Mouse (Mus musculus): ENCODE data around the gene Tas1r2. TPM values are rescaled to one million over a fixed set of nuclear protein-coding genes. Genes with fewer than 3 reads are reported as not detected.

Tas1r2 gene
- total RNA-seq, 2 experiments from 2014 or later = not detected

DNA sequence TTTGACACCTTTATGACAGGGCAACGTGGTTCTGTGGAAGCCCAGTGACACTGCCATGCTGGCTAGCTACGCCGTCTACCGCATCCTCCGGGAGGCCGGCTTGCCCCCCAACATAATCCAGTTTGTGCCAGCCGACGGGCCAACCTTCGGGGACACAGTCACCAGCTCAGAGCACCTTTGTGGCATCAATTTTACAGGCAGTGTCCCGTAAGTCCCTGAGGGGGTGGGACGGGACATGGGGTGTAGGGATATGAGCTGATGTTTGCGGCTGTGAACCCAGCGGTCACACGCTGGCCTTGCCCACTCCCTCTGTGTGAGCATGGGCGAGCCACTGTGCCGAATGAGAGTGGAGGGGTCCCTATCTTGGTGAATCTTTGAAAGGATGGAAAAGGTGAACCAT is 15.0 kb upstream of the Tas1r2 start:
- DNase-seq = no peak

DNA sequence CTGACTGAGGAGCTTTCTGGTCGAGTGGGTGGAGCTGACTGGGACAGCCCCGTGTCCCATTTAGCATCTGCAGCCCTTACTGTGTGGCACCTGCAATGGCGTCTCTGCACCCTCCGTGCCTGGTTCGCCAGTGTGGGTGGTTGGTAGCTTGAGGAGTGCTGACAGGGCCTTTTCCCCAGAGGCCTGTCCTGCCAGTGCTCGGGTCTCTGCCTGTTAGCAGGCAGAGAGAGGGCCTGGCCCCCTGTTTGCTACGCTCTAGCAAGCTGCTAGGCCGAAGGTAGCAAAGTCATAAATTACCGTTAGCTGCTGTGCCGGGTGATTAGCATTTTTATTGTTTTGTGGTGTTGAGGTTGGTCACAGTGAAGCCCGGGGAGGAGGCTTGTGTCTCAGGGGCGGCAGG is 13.5 kb upstream of the Tas1r2 start:
- no peak for DNase-seq

DNA sequence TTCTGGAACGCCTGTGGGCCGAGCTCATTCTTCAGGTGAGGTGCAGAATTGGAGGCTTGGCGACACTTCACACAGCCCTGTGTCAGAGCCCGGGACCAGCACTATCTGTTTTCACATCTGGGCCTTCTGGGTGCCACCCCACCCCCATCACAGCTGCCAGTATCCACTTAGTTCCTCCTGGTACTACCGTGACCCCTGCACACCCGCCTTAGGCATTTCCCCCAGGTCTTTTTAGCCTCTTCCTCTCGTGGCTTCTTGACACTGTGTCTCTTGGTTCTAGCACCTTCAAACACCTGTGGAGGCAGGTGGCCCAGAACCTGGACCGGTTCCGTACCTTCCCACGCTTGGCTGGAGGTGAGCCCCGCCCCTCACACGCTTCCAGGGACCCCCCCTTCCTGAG is 13.0 kb upstream of the Tas1r2 start:
- no peak for DNase-seq

DNA sequence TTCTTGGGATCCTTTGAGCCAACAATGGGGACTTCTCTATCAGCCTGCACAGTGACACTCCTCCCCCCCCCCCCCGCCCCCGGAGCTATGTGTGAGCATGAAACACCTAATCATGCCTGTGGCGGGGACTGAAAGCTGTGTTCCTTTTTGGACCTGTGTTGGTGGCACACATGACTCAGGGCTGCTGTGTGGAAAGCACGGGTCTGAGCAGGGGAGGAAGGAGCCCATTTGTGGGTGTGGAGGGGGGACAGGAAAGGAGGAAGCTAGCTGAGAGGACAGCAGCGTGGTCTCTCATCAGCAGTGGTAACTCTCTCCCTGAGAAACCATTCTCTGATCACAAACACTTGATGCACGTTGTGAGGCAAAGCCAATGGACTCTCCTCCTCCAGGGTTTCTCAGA is 12.6 kb upstream of the Tas1r2 start:
- DNase-seq = no peak

DNA sequence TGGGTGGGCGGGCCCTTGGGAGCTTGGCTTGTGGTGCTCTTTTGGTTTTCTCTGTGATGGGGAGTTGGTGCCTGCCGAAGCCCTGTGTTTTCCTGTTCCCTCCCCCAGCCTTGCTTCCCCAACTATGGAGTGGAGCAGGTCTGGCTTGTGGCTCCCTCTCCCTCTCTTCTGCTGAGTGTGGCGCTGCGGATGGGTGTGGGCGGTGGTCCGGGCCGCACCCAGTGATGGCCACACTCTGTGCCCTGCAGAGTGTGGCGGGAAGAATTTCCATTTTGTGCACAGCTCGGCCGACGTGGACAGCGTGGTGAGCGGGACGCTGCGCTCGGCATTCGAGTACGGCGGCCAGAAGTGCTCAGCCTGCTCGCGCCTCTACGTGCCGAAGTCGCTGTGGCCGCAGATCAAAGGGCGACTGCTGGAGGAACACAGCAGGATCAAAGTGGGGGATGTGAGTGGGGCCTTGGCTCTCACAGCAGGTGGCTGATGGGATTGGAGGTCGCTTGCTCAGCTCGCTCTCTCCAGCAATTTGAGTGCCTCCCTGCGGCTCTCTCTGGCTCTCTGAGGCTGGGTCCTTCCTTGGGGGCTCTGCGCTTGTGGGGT is 11.4 kb upstream of the Tas1r2 start:
- peak; percentile 45 to 57 for DNase-seq

DNA sequence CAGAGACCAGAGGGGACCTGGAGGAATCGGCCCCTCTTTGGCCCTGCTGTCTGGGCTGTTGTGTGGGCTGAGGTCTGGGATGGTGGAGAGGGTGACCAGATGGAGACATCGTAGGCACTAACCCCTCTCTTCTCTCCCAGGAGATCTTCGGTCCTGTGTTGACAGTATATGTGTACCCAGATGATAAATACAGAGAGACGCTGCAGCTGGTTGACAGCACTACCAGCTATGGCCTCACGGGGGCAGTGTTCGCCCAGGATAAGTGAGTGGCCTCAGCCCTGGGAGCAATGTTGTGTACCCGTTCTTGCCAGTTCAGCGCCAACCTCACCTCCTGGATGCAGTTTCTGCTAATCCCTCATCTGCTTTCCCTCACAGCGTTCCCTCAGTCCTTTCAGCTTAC is 9.4 kb upstream of the Tas1r2 start:
- DNase-seq = peak; percentile 81 to 87

DNA sequence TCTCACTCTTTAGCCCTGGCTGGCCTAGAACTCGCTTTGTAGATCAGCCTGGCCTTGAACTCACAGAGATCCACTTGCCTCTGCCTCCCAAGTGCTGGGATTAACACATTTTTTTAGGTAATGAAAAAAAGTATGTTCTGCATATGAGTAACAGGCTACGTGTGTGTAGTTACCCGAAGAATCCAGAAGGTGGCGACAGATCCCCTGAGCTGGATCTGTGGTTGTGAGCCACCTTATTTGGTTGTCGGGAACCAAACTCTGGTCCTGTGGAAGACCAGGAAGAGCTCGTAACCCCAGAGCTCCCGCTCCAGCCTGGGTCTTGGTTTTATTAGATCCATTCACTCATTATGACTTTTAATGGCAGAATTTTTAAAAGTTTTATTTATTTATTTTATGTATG is 6.4 kb upstream of the Tas1r2 start:
- no peak for DNase-seq

DNA sequence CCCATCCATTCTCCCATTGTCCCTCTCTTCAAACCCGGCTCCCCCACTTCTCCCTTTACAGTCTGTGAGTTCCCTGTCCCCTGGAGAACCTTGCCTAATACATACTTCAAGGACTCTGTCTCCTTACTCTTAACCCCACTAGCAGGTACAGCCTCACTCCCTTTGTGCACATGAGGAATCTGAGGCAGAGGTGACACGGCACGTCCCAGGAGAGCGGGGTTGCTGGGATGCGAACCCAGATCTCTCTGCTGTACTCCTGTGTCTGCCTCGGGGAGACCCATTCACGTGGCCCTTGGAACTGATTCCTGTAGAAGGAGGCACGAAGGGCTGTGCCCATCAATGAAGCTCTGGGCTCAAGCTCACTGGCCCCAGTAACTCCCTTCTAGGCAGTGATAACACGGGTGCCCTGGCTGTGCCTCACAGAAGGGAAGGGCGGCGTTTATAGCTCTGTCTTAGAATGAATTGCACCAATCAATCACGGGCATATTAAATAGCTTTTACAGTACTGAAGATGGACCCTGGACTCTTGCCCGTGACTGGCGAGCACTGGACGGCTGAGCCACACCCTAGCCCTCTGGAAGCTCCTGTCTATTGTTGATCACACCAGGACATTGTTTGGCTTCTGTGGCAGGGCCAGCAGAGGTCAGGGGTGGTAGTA is 3.1 kb upstream of the Tas1r2 start:
- DNase-seq = no peak

DNA sequence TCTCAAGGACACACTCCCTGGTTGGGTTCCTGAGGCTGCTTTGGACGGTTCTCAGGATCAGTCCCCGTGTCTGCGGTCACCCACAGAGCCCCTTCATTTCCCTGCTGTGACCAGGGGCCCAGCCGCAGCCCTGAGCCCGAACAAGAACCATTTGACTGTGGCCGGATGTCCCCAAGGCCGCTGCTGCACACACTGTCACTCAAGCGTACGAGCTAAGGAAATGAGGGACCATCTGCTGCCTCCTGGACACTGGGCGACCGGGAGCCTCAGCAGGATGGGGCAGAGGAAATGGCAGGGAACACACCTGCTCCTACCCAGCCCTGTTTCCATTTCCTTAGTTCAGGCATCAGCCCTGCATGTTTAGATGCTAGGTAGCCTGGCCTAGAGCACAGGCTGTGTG is 2.4 kb upstream of the Tas1r2 start:
- no peak for DNase-seq

DNA sequence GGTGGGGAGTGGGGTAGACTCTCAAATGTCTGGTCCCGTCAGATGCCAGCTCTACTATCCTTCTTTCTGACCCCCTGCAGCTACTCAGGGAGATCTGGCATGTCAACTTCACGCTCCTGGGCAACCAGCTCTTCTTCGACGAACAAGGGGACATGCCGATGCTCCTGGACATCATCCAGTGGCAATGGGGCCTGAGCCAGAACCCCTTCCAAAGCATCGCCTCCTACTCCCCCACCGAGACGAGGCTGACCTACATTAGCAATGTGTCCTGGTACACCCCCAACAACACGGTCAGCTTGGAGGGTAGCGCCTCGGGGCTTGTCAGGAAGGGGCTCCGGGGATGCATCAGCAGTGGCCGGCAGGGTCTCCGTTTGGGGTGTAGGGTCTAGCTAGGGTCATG is 8.6 kb downstream of the Tas1r2 start:
- DNase-seq = no peak

DNA sequence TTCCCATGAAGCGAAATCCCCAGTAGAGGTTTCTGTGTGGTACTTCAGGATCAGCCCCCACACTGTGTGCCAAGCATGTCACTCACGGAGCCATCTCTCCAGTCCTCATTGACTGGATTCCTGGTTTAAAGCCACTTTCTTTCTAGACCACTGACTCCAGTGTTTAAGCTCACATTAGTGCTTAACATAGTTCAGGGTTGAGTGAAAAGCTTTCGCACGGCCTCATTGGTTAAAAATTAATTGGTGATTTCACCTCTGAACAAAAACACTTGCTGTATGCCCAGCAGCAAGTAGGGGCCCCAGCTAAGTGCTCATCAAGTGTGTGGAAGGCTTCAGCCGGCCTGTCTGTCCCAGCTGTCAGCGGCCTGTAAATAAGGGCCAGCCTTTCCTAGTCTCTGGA is 14.3 kb downstream of the Tas1r2 start:
- no peak for DNase-seq

DNA sequence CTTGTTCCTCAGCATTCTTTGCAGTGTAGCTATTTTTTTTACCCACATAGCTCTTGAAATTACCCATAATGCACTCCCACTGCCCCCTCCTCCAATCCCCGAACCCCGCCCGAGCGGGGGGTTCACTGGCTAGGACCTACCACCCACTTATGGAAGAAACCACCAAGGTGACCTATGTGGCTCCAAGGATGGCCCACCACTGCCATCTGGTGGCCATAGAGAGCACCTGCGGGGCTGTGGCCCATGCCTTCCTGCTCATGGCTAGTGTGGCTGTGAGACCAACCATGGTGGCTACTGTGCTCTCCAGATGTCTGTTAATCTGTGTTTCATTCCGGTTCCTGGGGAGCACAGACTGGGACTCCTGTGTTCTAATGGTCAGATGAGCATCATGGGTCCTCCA is 16.5 kb downstream of the Tas1r2 start:
- peak; percentile 61 to 77 for DNase-seq

DNA sequence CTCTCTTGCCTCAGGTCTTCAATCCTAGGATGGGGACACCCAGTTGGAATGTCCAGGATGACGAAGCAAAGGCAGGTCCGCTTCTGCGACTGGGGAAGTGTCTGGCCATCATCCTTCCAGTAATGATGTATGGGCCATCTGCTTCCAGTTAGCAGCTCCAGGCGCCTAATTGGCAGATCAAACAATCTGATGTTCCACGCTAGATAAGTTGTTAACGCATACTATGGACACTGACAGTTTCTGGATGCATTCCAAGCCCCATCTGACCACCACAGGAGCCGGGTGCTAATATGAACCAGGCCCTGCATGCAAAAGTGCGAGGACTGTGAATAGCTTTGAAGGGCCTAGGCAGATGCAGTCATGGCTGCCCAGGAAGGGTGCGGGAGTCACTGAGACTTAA is 22.4 kb downstream of the Tas1r2 start:
- DNase-seq = no peak

DNA sequence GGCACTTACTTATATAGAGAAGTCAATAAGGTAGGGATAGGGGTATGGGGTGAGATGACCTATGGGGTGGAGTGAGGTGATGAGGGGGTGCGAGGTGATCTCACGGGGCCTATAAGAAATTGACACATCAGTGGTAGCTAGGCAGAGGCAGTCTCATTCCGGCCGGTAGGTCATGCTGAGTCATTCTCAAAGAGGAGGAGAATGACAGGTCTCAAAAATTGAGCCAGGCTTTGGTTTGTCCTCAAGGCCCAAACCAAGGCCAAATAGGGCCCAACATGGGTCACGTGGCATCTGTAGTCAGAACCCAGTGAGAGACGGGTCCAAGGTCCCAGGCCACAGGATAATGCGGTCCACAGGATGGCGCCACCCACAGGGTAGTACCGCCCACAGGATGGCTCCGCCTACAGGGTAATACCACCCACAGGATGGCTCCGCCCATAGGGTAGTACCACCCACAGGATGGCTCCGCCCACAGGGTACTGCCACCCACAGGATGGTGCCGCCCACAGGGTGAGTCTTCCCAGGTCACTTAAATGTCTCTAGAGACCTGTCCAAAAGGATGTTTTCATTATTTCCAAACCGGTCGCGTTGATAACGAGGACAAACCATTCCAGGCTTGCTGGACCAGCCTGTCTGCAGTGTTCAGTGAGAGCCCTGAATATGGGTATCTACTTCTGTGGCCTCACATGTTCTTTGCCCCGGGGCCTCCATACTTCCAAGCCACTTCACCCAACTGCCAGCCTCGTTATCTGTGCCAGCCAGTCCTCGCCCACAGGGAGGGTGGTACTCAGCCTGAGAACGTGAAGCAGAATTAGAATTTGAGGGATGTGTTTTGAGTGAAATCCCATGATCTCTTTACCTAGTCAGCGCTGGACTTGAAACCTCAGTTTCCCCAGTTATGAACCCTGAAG is 30.6 kb downstream of the Tas1r2 start:
- peak; percentile 87 to 90 for DNase-seq

DNA sequence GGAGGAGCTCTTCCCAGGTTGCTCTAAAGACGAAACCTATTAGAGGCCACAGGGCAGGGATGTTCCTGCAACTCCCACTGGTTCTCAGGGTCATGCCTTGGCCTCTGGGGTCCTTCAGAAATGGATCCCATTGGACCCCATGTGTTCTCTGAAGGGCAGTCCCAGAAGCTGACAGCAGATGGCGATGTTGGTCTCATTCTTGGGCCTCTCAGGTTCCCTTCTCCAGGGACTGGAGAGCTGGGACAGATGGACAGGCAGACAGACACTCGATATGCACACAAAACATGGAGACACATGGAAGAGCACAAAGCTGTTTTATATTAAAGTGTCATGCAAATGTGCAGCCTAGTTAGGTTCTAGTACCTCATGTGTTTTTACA is 31.3 kb downstream of the Tas1r2 start:
- peak; percentile 71 to 76 for DNase-seq

DNA sequence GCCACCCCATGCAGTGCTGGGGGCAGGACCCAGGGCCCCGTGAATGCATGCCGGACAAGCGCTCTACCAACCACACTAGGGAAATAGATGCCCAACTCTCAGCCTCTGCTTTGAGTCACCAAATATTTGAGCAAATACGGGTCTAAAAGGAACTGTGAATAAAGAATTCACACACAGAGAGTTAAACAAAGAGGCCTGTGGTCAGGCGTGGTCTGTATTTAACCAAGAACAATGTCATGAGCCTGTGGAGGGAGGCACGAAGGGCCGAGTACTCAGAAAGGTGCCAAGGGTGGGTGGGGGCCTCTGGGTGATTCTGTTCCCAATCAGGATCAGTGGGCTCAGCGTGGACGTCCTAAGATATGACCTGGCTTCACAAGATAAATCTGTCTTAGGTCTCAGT is 34.7 kb downstream of the Tas1r2 start:
- no peak for DNase-seq

DNA sequence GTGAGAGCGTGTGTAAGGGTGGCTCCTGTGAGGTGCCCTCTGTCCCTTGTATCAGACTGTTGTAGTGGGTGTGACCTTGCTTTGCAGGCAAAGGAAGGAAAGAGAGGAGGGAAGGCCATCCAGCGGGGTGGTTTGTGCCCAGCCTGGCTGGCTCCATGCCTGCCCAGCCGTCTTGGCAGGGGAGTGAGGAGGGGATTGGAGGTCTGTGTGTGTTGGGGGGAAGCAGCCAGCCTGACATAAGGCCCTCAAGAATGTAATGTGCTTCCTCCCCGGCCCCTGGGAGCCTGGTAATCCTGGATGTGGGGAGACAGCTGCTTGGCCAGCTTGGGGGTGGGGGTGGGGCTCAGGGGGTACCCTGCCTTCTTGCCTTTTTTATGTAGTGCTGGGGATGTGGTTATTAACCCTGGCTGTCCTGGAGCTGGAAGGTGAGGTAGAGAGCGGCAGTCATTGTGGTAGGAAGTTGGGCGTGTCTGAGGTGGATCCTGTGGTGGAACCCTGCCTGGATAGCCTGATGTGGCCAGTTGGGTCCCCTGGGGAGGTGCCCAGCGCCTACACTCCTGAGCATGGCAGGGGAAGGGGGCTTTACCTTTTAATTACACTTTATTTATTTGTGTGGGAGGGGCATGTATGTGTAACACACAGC is 36.4 kb downstream of the Tas1r2 start:
- peak; percentile 22 to 32 for DNase-seq

DNA sequence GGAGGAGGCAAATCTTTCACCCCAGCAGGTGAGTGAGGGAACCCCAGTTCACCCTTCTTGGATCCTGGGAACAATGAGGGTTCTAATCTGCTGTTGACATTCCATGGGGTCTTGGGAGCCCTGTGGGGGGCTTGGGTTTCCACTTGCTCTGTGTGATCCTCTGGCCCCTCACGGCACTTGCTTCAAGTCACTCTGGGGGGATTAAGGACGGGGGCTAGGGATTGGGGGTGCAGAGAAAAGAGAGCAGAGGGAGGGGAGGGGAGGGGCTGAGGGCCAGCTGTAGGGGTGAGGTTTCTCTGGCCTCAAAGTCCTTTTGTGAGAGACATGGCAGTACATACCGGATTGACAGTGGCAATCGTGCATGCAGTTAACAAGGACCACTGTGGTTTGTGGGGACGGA is 40.0 kb downstream of the Tas1r2 start:
- no peak for DNase-seq

DNA sequence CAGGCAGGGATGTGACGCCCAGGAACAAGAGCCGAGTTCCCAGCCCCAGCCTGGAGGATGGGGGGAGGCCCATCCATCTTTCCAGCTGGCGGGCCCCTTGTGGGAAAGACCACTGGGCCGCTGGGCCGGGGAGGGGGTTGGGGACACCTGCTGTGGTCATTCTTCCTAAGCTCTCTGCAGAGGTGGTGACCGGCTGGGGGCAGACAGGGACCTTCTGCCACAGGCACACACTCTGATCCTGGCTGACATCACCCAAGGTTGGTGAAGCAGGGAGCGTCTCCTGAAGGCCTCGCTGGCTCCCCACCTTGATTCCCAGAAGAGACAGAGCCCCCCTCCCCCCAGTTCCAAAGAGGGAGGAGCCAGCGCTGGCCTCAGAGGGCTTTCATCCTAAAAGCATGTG is 44.4 kb downstream of the Tas1r2 start:
- no peak for DNase-seq

DNA sequence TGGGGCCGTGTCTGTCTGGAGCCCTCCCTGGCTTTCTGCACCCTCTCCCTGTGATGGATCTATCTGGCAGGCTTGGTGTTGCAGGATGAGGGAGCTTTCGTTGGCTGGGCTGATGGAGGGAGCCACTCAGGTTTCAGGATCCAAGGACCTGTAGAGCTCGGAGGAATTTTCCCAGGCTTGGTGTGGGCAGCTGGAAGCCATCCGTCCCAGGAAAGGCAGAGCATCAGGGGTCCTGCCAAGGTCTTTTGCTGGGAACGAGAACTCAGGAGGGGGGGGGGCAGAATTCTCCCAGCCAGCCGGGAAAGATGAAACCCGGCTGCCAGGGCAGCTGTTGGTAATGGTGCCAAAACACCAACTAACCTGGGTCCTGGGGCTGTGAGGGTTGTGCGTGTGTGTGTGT is 45.3 kb downstream of the Tas1r2 start:
- DNase-seq = no peak

DNA sequence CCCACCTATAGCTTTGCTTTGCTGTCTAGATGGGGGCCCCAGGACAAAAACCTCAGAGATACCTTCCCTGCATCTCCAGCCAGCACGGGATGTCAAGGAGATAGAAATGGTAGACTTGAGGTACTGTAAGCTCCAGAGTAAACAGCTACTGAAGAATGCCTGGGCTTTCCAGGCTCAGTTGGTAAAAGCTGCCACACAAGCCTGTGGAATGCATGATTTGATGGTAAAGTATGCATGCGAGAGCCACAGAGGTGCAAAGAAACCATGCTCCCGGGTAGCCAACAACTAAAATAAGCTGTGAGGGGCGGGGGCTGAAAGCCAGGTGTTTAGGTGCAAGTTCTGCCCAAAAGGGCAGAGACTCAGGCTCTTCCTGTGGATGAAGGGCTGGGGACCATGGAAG is 49.6 kb downstream of the Tas1r2 start:
- DNase-seq = no peak

DNA sequence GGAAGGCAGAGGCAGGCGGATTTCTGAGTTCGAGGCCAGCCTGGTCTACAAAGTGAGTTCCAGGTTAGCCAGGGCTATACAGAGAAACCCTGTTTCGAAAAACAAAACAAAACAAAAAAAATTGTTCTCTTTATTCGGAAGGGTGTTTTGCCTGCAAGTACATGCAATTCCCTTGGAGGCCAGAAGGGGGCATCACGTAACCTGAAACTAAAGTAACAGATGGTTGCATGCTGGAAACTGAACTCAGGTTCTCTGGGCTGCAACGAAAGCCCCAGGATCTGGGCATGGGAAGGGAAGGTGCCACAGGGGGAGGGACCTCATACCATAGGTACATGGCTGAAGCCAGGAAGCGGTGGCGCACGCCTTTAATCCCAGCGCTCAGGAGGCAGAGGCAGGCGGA is 50.1 kb downstream of the Tas1r2 start:
- DNase-seq = no peak

DNA sequence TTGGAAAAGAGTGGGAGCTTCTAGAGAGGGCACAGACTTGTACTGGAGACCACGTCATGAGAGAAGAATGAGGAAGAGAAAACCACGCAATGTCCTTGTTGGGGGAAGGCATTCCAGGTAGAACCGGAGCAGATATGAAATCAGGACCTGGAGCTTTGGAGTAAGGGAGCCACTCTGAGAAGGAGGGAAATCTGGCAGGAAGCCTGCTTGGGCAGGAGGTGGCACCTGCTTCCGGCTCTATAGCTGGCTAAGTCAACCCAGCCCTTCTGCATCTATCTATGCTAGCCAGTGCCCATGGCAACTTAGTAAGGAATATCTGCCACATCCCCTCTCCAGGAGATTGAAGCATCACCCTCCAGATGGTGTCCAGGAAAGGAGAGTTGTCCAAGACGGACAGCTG is 52.6 kb downstream of the Tas1r2 start:
- no peak for DNase-seq
